Mouse (Mus musculus) liver, embryonic 14.5 days (tissue): ENCODE data around the gene Dlg2.

Source experiments
- CTCF ChIP-seq: IDR thresholded peaks from 2 replicates; pipeline ENCODE4 v1.5.1; 2016; ENCODE audit warnings: antibody characterized with exemption, low read depth, control low read depth
- EP300 ChIP-seq: IDR thresholded peaks from 2 replicates; pipeline ENCODE4 v1.6.1; 2016; ENCODE audit warnings: antibody characterized with exemption, low read depth

GRCm38 (mm10) chr7:92181959-92182612 lies 1705.6 kb downstream of the Dlg2 start:
- TF ChIP-seq CTCF, result no peak
- no peak for TF ChIP-seq EP300
